Mouse (Mus musculus): ENCODE measurements at regions not wholly inside any gene's neighbourhood (a gene's known extent, or its start where the extent isn't known, plus 50 kb on each side); places are given as distances from the start of the nearest gene placed in this dataset.

- no peak for TF ChIP-seq POLR2A (IDR thresholded peaks at IDR 0.05; ENCODE audit: extremely low read depth, insufficient read depth, low read length)
- TF ChIP-seq CTCF (IDR thresholded peaks at IDR 0.05; ENCODE audit: extremely low read depth, insufficient read depth, low read length): no peak
Measured at GRCm38 (mm10) chr2:75584975-75585374, 74.1 kb upstream of the Hnrnpa3 start.
